Mouse (Mus musculus) CH12.LX (cell line): ENCODE results near the gene Lgals9. TPM values are rescaled to one million over a fixed set of nuclear protein-coding genes. Genes with fewer than 3 reads are reported as not detected.

ENCODE experiments used
- DNase-seq: peaks from one replicate; pipeline ENCODE4 v3.0.0-alpha.2; 2013; ENCODE audit errors: extremely low read depth
- H3K27ac ChIP-seq: 2 replicates; pipeline ENCODE4 v1.5.1; 2012; ENCODE audit warnings: low read depth, mild to moderate bottlenecking, control low read depth, moderate library complexity; ENCODE audit not compliant: insufficient read depth
- H3K27me3 ChIP-seq: replicated peaks from 2 replicates; pipeline ENCODE3; 2012; ENCODE audit warnings: inconsistent platforms
- H3K36me3 ChIP-seq, 2 experiments: replicated peaks in 1 of 2; 2 replicates each; pipeline versions ENCODE3 to v1.6.1; 2012; ENCODE audit warnings: inconsistent platforms in 1 of 2, low read length in 1 of 2, mild to moderate bottlenecking in 1 of 2, mixed read lengths in 1 of 2, moderate library complexity in 1 of 2; ENCODE audit not compliant: control insufficient read depth in 1 of 2, insufficient read depth in 1 of 2
- H3K4me1 ChIP-seq, 2 experiments: 2 replicates each; pipeline ENCODE4 v1.6.1; 2012; ENCODE audit warnings: inconsistent platforms in 1 of 2, moderate library complexity in 1 of 2; ENCODE audit not compliant: insufficient read depth in 2 of 2, control insufficient read depth in 1 of 2
- H3K4me2 ChIP-seq: 2 replicates; pipeline ENCODE4 v1.6.1; 2012; ENCODE audit warnings: low read depth, mild to moderate bottlenecking, control low read depth; ENCODE audit not compliant: poor library complexity, insufficient read depth, severe bottlenecking
- H3K4me3 ChIP-seq, 3 experiments: fragments of 150-350 bp in 1 of 3; sonication (generic) in 1 of 3; replicated peaks in 1 of 3; 2 replicates each; pipeline versions ENCODE3 to v1.5.1; 2011 to 2012; ENCODE audit warnings: low read depth in 2 of 3, low read length in 2 of 3, mild to moderate bottlenecking in 2 of 3, moderate library complexity in 2 of 3, control low read depth in 1 of 3, improper control_type of control experiment in 1 of 3, inconsistent platforms in 1 of 3, mixed read lengths in 1 of 3; ENCODE audit not compliant: poor library complexity in 1 of 3
- H3K79me2 ChIP-seq: replicated peaks from 2 replicates; pipeline ENCODE4 v1.6.1; 2012; ENCODE audit warnings: mild to moderate bottlenecking, moderate library complexity; ENCODE audit not compliant: control insufficient read depth, poor library complexity, insufficient read depth, severe bottlenecking; ENCODE audit errors: extremely low read depth
- H3K9ac ChIP-seq: 2 replicates; pipeline ENCODE4 v1.6.1; 2012; ENCODE audit warnings: low read depth, mild to moderate bottlenecking, control low read depth, moderate library complexity; ENCODE audit not compliant: insufficient read depth
- H3K9me3 ChIP-seq: replicated peaks from 2 replicates; pipeline ENCODE3; 2012; ENCODE audit warnings: low read length, inconsistent platforms, mixed read lengths
- CHD1 ChIP-seq: IDR thresholded peaks from 2 replicates; pipeline ENCODE4 v1.6.1; 2012; ENCODE audit warnings: low read depth, low read length, improper control_type of control experiment, inconsistent platforms
- CHD2 ChIP-seq: IDR thresholded peaks from 2 replicates; pipeline ENCODE4 v1.6.1; 2011; ENCODE audit warnings: low read length, improper control_type of control experiment
- CTCF ChIP-seq, 2 experiments: IDR thresholded peaks in 1 of 2; conservative IDR thresholded peaks in 1 of 2; 2 replicates each; pipeline ENCODE4 v1.5.1; 2011 to 2012; ENCODE audit warnings: low read depth in 2 of 2, low read length in 2 of 2, improper control_type of control experiment in 1 of 2, inconsistent platforms in 1 of 2, mild to moderate bottlenecking in 1 of 2, moderate library complexity in 1 of 2
- E2F4 ChIP-seq: IDR thresholded peaks from 2 replicates; pipeline ENCODE4 v1.6.1; 2011; ENCODE audit warnings: low read depth, low read length, improper control_type of control experiment; ENCODE audit not compliant: insufficient replicate concordance
- GABPA ChIP-seq: IDR thresholded peaks from 2 replicates; pipeline ENCODE4 v1.6.1; 2012; ENCODE audit warnings: low read depth, low read length, improper control_type of control experiment, inconsistent platforms; ENCODE audit not compliant: insufficient replicate concordance
- HCFC1 ChIP-seq: IDR thresholded peaks from 2 replicates; pipeline ENCODE4 v1.6.1; 2012; ENCODE audit warnings: low read depth, mild to moderate bottlenecking, inconsistent platforms, low read length, improper control_type of control experiment
- IRF4 ChIP-seq: IDR thresholded peaks from 2 replicates; pipeline ENCODE4 v1.6.1; 2014; ENCODE audit warnings: low read depth, mild to moderate bottlenecking, inconsistent platforms, low read length, improper control_type of control experiment
- JUN ChIP-seq: IDR thresholded peaks from 2 replicates; pipeline ENCODE4 v1.6.1; 2011; ENCODE audit warnings: low read depth, mild to moderate bottlenecking, low read length, improper control_type of control experiment, moderate library complexity; ENCODE audit not compliant: insufficient read depth
- MEF2A ChIP-seq: IDR thresholded peaks from 2 replicates; pipeline ENCODE4 v1.6.1; 2014; ENCODE audit warnings: low read depth, mild to moderate bottlenecking, inconsistent platforms, low read length, improper control_type of control experiment, borderline replicate concordance
- MXI1 ChIP-seq: IDR thresholded peaks from 2 replicates; pipeline ENCODE4 v1.6.1; 2011; ENCODE audit warnings: mild to moderate bottlenecking, low read depth, low read length, improper control_type of control experiment
- NELFE ChIP-seq: IDR thresholded peaks from 2 replicates; pipeline ENCODE4 v1.6.1; 2011; ENCODE audit warnings: low read depth, low read length, improper control_type of control experiment
- NRF1 ChIP-seq: IDR thresholded peaks from 2 replicates; pipeline ENCODE4 v1.6.1; 2014; ENCODE audit warnings: low read depth, mild to moderate bottlenecking, inconsistent platforms, low read length, improper control_type of control experiment, moderate library complexity
- PAX5 ChIP-seq: IDR thresholded peaks from 2 replicates; pipeline ENCODE4 v1.6.1; 2012; ENCODE audit warnings: low read length, inconsistent platforms, mixed read lengths
- POLR2A ChIP-seq: IDR thresholded peaks from 2 replicates; pipeline ENCODE4 v1.6.1; 2011; ENCODE audit warnings: low read depth, mild to moderate bottlenecking, improper control_type of control experiment, low read length
- RAD21 ChIP-seq: IDR thresholded peaks from 2 replicates; pipeline ENCODE4 v1.6.1; 2011; ENCODE audit warnings: low read depth, mild to moderate bottlenecking, low read length, improper control_type of control experiment, moderate library complexity
- RCOR1 ChIP-seq: conservative IDR thresholded peaks from 2 replicates; pipeline ENCODE4 v1.6.1; 2012; ENCODE audit warnings: low read depth, mild to moderate bottlenecking, inconsistent platforms, low read length, improper control_type of control experiment
- UBTF ChIP-seq: IDR thresholded peaks from 2 replicates; pipeline ENCODE4 v1.6.1; 2012; ENCODE audit warnings: low read depth, mild to moderate bottlenecking, inconsistent platforms, low read length, improper control_type of control experiment, moderate library complexity
- ZKSCAN1 ChIP-seq: IDR thresholded peaks from 2 replicates; pipeline ENCODE4 v1.6.1; 2012; ENCODE audit warnings: low read depth, inconsistent platforms, low read length, improper control_type of control experiment, borderline replicate concordance
- dilution Hi-C: fragments of 300-500 bp; cut with MboI; formaldehyde crosslinking; loops from 2 replicates; pipeline ENCODE4 v1.14.3; 2020; ENCODE audit warnings: low sequenced_read_pairs; ENCODE audit not compliant: extremely low pct_unique_long_range_greater_than_20kb, extremely low pct_ligation_motif_present
- in situ Hi-C: fragments of 300-500 bp; cut with MboI; formaldehyde crosslinking; loops from 3 replicates; pipeline ENCODE4 v1.14.3; 2019; ENCODE audit warnings: low sequenced_read_pairs, low pct_ligation_motif_present, low pct_unique_long_range_greater_than_20kb, mixed read lengths
- polyA plus RNA-seq: library from polyadenylated mRNA; unstranded; fragments of >175 nt; gene quantifications from 2 replicates; pipeline ENCODE4 v1.2.1, GENCODE M21; 2012; ENCODE audit warnings: low read depth; ENCODE audit not compliant: insufficient read length
- total RNA-seq, 2 experiments: library from RNA; depleted of rRNA; stranded (reverse); fragments of 300-350 nt in 1 of 2; fragments of >200 nt in 1 of 2; gene quantifications; 2 replicates each; pipeline ENCODE4 v1.2.3; 2012 to 2014

Lgals9 gene
- total and polyA plus RNA-seq, 3 experiments = 4.9 to 16.4 (median 5.0) TPM

DNA sequence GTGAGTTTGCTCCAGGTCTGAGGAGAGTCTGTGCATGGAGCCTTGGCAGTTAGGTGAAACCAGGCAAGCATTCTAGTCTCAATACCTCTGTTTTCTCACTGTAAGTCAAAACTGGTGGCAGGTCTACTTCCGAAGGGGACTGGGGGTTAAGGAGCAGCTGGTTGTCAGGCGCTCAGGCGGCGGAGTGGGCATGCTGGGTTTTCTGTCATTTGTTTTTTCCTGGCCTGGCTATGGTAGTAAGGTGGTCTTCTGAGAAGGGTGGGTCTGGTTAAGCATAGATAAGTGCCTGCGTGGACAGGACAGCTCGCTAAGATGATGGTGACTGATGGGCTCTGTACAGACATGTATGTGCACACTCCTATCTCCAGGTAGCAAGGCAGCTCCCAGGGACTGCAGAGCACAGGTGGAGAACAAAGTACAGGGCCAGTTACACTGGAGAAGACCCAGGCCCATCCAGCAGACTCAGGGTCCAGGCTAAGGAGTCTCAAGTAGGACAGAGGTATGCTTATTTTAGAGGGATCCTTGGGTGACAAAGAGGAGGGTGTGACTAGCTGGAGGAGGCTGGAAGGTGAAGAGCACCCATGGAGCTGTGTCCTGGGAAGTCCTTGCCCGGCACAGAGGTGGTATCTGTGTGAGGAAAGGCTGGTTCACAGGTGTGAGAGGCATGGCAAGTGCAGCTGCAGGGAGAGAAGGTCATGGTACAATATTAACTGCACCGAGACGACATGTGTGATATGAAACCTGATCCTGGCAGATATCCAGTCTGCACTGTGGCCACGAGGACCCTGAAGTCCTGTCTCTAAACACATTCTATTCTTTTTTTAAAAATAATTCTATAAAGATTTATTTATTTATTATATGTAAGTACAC, 19.3 kb upstream of the Lgals9 start:
- no peaks in the 10 kb centered on the region for H3K36me3 ChIP-seq
- in situ Hi-C loops = no loop called here
- dilution Hi-C loops = no loop called here
- H3K4me2 ChIP-seq = no peak overlapping the region
- no peak for DNase-seq
- H3K79me2 ChIP-seq = no peaks in the 10 kb centered on the region
- H3K4me3 ChIP-seq = no peak overlapping the region
- H3K4me1 ChIP-seq = peaks cover 0 to 23% of the 10 kb centered on the region in 2 experiments; a peak in 1 of 4 replicates
- no peak overlapping the region for H3K9ac ChIP-seq
- no peaks in the 10 kb centered on the region for H3K9me3 ChIP-seq
- no peaks in the 10 kb centered on the region for H3K27me3 ChIP-seq
- TF ChIP-seq E2F4 = no peak
- no peak for TF ChIP-seq MXI1
- TF ChIP-seq CTCF (conservative IDR thresholded peaks at IDR 0.05 in 1 of 2, IDR thresholded peaks at IDR 0.05 in 1 of 2; ENCODE audit: low read depth in 2 of 2, low read length in 2 of 2) = no peak
- no peak for TF ChIP-seq UBTF
- TF ChIP-seq NRF1 = no peak
- no peak for TF ChIP-seq IRF4
- TF ChIP-seq ZKSCAN1 = no peak
- TF ChIP-seq POLR2A = no peak
- TF ChIP-seq MEF2A = no peak
- TF ChIP-seq CHD2 = no peak
- no peak for TF ChIP-seq NELFE
- no peak for TF ChIP-seq GABPA
- no peak for TF ChIP-seq PAX5
- no peak overlapping the region for H3K27ac ChIP-seq

DNA sequence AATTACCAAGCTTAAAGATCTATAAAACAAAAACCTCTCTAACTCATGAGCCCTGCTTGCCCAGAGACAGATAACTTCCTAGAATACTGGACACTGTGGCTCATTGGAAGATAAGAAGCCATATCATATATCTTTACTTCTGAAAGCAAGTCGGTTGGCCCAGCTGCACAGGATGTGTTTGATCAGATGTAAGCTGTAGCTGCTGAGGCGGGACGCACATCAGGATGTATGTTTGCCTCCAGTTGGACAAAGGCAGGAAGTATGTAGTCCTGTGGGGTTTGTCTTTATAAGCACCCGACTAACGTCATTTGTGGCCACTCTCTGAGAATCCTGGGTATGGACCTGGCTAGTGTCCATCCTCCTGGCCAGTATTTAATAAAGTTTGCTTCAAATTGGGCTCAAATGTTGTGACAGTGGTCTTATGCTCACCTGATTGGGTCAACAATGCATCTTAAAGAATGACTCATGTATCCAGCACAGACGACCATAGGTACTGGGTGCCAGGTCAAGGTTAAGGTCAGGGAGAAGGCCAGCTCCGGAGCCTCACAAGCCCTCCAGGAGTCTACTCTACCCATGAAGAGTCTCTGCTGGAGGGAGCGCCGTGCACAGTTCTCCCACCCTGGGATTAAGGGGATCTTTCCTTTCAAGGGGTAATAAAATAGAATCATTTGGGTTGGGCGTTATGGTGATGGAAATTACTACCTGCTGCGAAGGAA, 18.5 kb upstream of the Lgals9 start:
- no peak for TF ChIP-seq CHD1
- no peak for TF ChIP-seq RCOR1
- TF ChIP-seq HCFC1 = no peak
- TF ChIP-seq RAD21 = no peak
- no peak for TF ChIP-seq PAX5
- no peak for TF ChIP-seq JUN
- TF ChIP-seq, all 38 proteins: peak for 0
- no peak overlapping the region for H3K27ac ChIP-seq
- no peak overlapping the region for H3K4me3 ChIP-seq
- dilution Hi-C loops = no loop called here
- H3K27me3 ChIP-seq = no peaks in the 10 kb centered on the region
- in situ Hi-C loops = no loop called here
- no peak overlapping the region for H3K9ac ChIP-seq
- peaks cover 4% of the 10 kb centered on the region for H3K9me3 ChIP-seq
- no peaks in the 10 kb centered on the region for H3K36me3 ChIP-seq
- peaks cover 0 to 23% of the 10 kb centered on the region in 2 experiments; a peak in 1 of 4 replicates for H3K4me1 ChIP-seq
- H3K79me2 ChIP-seq = no peaks in the 10 kb centered on the region
- DNase-seq = no peak
- no peak overlapping the region for H3K4me2 ChIP-seq
